In the genomic region with DNA sequence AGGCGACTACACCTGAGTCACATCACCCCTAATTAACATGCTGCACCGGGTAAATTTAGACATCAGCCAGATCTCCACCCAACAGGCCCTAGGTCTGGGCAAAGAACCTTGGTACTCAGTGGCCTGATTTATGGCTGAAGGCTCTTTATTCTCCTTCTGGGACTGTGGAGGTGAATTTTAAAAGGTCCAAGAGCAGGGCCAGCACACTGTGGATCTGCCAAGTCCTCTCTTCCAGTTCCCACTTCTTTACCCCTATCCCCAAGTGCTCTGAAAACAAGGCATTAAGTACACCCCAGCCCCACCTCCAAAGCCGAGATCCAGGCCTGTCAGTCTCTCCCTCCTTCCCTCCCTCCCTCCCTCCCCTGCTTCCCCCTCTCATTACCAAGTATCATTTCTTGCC, we compare ENCODE assay signal across 22 mouse cellular contexts. TPM values are rescaled to one million over a fixed set of nuclear protein-coding genes. Genes with fewer than 3 reads are reported as not detected.
DNase-seq lines count a peak whose midpoint lies in the region; TF ChIP-seq lines count a peak whose summit lies in the region.
"Had no signal": no experiment of that assay in that cellular context is flagged by ENCODE, and none has a peak within 500 bp of the region (broad histone marks: within the 10 kb centered on the region; RNA-seq: fewer than 3 reads in every experiment).

No protein-coding gene starts in this region.

- H3K4me1 ChIP-seq in olfactory bulb, adult 2 months (ENCODE audit: control insufficient read depth, insufficient read depth, low read length), result peaks cover 23% of the 10 kb centered on the region
- H3K4me1 ChIP-seq: liver, embryonic 15.5 days; lung, embryonic 15.5 days had no signal

- TF ChIP-seq POLR2A in olfactory bulb, adult 2 months (IDR thresholded peaks at IDR 0.05; ENCODE audit: insufficient read depth, low read depth, low read length), result no peak

- no peak for TF ChIP-seq CTCF in layer of hippocampus, adult 2 months (conservative IDR thresholded peaks at IDR 0.05)
- TF ChIP-seq CTCF in olfactory bulb, adult 2 months (IDR thresholded peaks at IDR 0.05; ENCODE audit: insufficient read depth, low read depth, low read length), result no peak

- no peak overlapping the region for H3K4me3 ChIP-seq in layer of hippocampus, adult 2 months
- no peak overlapping the region for H3K4me3 ChIP-seq in olfactory bulb, adult 2 months (ENCODE audit: insufficient read depth, low read depth, low read length)
- H3K4me3 ChIP-seq: forebrain, embryonic 12.5 days; liver, embryonic 15.5 days; lung, embryonic 15.5 days had no signal

- WGBS in olfactory bulb, adult 2 months, result 37% methylated on average over 3 of the region's 3 CpGs

- peak overlapping the region; percentile 86 for H3K27ac ChIP-seq in layer of hippocampus, adult 2 months
- H3K27ac ChIP-seq in olfactory bulb, adult 2 months (ENCODE audit: insufficient read depth, low read depth, low read length), result peak overlapping the region; percentile 37; the same call in 1 of the 2 replicates
- H3K27ac ChIP-seq: forebrain, embryonic 12.5 days; liver, embryonic 15.5 days; lung, embryonic 15.5 days had no signal

- DNase-seq in cerebellum, adult 9-11 months, result peak; percentile 24
- no peak for DNase-seq in cerebellum, adult 8-10 months
- no peak for DNase-seq in layer of hippocampus, adult 2 months (ENCODE audit: low spot score in 2 of 2)
- no peak for DNase-seq in layer of hippocampus, adult 18-20 months (ENCODE audit: low spot score in 2 of 2)
- DNase-seq in right cerebral cortex, adult 18-20 months, result peak; percentile 46
- no peak for DNase-seq in right cerebral cortex, postnatal 14 days
- no peak for DNase-seq in c-Kit-positive CD71-positive TER-119-positive erythroid progenitor cells, embryonic 14.5 days (ENCODE audit: low spot score)
- DNase-seq: cerebellum, adult 9-10 months; gastrocnemius, postnatal 10 days; heart, adult 11 months; kidney, adult 18-20 months; kidney, postnatal 4 days; left cerebral cortex, postnatal 4 days; liver; lung, postnatal 4 days; retina, postnatal 1 day; thymus, adult 18-20 months; thymus, postnatal 36 days had no signal

RNA-seq across cellular contexts. Expression of a gene that starts 59.5 kb away (rescaled TPM):
- total RNA-seq in layer of hippocampus, adult 2 months (2021), result 100 to 1,000 TPM; 528 to 537 TPM
- 100 to 1,000 TPM; 490 to 505 TPM for total RNA-seq in layer of hippocampus, adult 18-20 months (2021)
- polyA plus RNA-seq in olfactory bulb, adult 2 months (2012; ENCODE audit: insufficient read depth, insufficient read length, low replicate concordance, missing spikeins), result 133 and 244 TPM in 2 replicates

Comparison
In these comparisons a context has a peak if more than half of its experiments do, and no peak if none do; other contexts are left out.
1. DNase-seq: peak in cerebellum, adult 9-11 months (single experiment) and right cerebral cortex, adult 18-20 months (single experiment); none in cerebellum, adult 8-10 months (single experiment), layer of hippocampus, adult 2 months (0 of 2), layer of hippocampus, adult 18-20 months (0 of 2), right cerebral cortex, postnatal 14 days (single experiment) and c-Kit-positive CD71-positive TER-119-positive erythroid progenitor cells, embryonic 14.5 days (single experiment).